Mouse (Mus musculus) olfactory bulb, adult 2 months (tissue): ENCODE measurements around the gene Pla1a.
"Not testable (repeated sequence)": the region's sequence is repeated elsewhere in the genome, so short reads cannot be mapped to it uniquely, and the experiment has no call there.

Source experiments
- CTCF ChIP-seq: fragments of 200-500 bp; IDR thresholded peaks from 2 replicates; pipeline ENCODE4 v1.5.1; 2012; ENCODE audit warnings: low read depth, mild to moderate bottlenecking, low read length, moderate library complexity; ENCODE audit not compliant: insufficient read depth
- POLR2A ChIP-seq: fragments of 200-500 bp; IDR thresholded peaks from 2 replicates; pipeline ENCODE4 v1.6.1; 2012; ENCODE audit warnings: mild to moderate bottlenecking, low read depth, low read length, moderate library complexity; ENCODE audit not compliant: insufficient read depth

DNA sequence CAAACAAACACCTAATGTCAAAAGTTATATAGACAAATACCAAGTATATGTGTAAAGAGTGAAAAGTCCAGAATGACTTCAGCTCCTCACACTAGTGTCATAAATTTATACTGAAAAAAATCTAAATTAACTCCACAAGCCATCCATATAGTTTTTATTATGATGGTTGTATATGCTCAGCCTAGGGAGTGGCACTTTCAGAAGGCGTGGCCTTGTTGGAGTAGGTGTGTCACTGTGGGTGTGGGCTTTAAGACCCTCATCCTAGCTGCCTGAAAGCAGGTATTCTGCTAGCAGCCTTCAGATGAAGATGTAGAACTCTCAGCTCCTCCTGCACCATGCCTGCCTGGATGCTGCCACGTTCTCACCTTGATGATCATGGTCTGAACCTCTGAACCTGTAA, 13.2 kb upstream of the Pla1a start:
- TF ChIP-seq POLR2A, CTCF: not testable (repeated sequence)
